Mouse (Mus musculus) embryonic facial prominence, embryonic 14.5 days (tissue): ENCODE results near the gene Klhl1. TPM values are rescaled to one million over a fixed set of nuclear protein-coding genes. Genes with fewer than 3 reads are reported as not detected.

ENCODE experiments used
- ATAC-seq: fragments of 200-750 bp; cut with Nextera tagmentation; 2 replicates; pipeline ENCODE4 v1.8.0; 2017; ENCODE audit warnings: low read depth, moderate number of reproducible peaks, moderate TSS enrichment
- DNase-seq: peaks from one replicate; pipeline ENCODE4 v3.0.0-alpha.2; 2015; ENCODE audit warnings: low spot score
- H3K27ac ChIP-seq: fragments of 300-500 bp; sonication (generic); replicated peaks from 2 replicates; pipeline ENCODE4 v1.5.1; 2014; ENCODE audit warnings: low read depth, mild to moderate bottlenecking, low read length, moderate library complexity
- H3K27me3 ChIP-seq: fragments of 300-500 bp; sonication (generic); replicated peaks from 2 replicates; pipeline ENCODE4 v1.6.1; 2014; ENCODE audit warnings: low read length; ENCODE audit not compliant: control insufficient read depth, insufficient read depth
- H3K36me3 ChIP-seq: fragments of 300-500 bp; sonication (generic); 2 replicates; pipeline ENCODE4 v1.6.1; 2014; ENCODE audit warnings: low read length, mixed read lengths; ENCODE audit not compliant: control insufficient read depth, insufficient read depth
- H3K4me1 ChIP-seq: fragments of 300-500 bp; sonication (generic); 2 replicates; pipeline ENCODE4 v1.6.1; 2014; ENCODE audit warnings: antibody characterized with exemption, low read length; ENCODE audit not compliant: control insufficient read depth, insufficient read depth
- H3K4me2 ChIP-seq: fragments of 300-500 bp; sonication (generic); 2 replicates; pipeline ENCODE4 v1.6.1; 2014; ENCODE audit warnings: low read depth, mild to moderate bottlenecking, low read length, moderate library complexity, mixed read lengths
- H3K4me3 ChIP-seq: fragments of 300-500 bp; sonication (generic); 2 replicates; pipeline ENCODE4 v1.5.1; 2014; ENCODE audit warnings: low read depth, mild to moderate bottlenecking, low read length
- H3K9ac ChIP-seq: fragments of 300-500 bp; sonication (generic); 2 replicates; pipeline ENCODE4 v1.6.1; 2014; ENCODE audit warnings: low read depth, mild to moderate bottlenecking, low read length, moderate library complexity, mixed read lengths
- H3K9me3 ChIP-seq: fragments of 300-500 bp; sonication (generic); 2 replicates; pipeline ENCODE4 v1.6.1; 2016; ENCODE audit warnings: low read length; ENCODE audit not compliant: control insufficient read depth
- WGBS: fragments of 180-500 bp; shearing (Covaris S2); extraction: QIAGEN DNeasy Blood & Tissue Kit; methylation state at CpG from one replicate; pipeline ENCODE4 v1.1.7; 2014; 5-methylcytosine and 5-hydroxymethylcytosine counted together
- polyA plus RNA-seq: library from polyadenylated mRNA; unstranded; fragments of >200 nt; fragmentation: Nextera tagmentation; extraction: Ambion mirVana; gene quantifications from 2 replicates; pipeline ENCODE4 v1.2.1, GENCODE M21; 2014

Klhl1 gene
- polyA plus RNA-seq, result 0.24 and 0.26 TPM in 2 replicates

GRCm38 (mm10) chr14:96518954-96519682 lies at the start of gene Klhl1:
Gene Klhl1 (minus strand): TSS chr14:96519102.
- DNase-seq (peak; percentile 17), ATAC-seq (peak; percentile 83)
- Histone ChIP-seq H3K27ac (no peak within 1 kb of the TSS), H3K27me3 (peaks cover 27% of the 10 kb centered on the region), H3K36me3 (no peaks in the 10 kb centered on the region), H3K9ac (peak within 1 kb of the TSS; percentile 59), H3K4me1 (no peaks in the 10 kb centered on the region), H3K9me3 (no peaks in the 10 kb centered on the region), H3K4me3 (peak within 1 kb of the TSS; percentile 45), H3K4me2 (peak within 1 kb of the TSS; percentile 91)
- 52% methylated on average over 12 of the region's 13 CpGs for WGBS

DNA sequence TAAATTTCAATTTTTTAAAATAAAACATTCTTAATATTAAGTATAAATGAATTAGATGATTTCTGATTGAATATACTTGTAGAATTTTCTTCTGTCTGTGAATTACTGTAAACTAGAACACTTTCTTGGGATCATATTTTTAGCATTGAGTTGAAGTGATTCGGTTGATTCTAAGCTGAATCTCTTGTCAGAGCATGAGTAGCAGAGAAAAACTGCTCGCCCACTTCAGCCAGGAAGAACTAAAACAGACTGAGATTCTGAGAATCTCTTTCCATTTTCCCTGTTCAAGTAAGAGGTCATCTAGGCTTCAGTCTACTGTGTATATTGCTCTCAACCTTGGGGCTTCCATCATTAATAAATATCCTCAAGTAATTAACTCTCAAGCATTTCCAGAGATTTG lies 34.8 kb upstream of the Klhl1 start:
- no peaks in the 10 kb centered on the region for H3K36me3 ChIP-seq
- H3K9ac ChIP-seq, result no peak overlapping the region
- no peak overlapping the region for H3K27ac ChIP-seq
- no peak overlapping the region for H3K4me2 ChIP-seq
- no peak for ATAC-seq
- no peak overlapping the region for H3K4me3 ChIP-seq
- 89% methylated on average over 2 of the region's 2 CpGs for WGBS
- no peaks in the 10 kb centered on the region for H3K4me1 ChIP-seq
- DNase-seq, result no peak
- H3K27me3 ChIP-seq, result no peaks in the 10 kb centered on the region
- H3K9me3 ChIP-seq, result no peaks in the 10 kb centered on the region

GRCm38 (mm10) chr14:96518151-96518953 lies 550 bp downstream of the Klhl1 start:
- Histone ChIP-seq H3K4me3 (peak overlapping the region; percentile 45), H3K4me1 (no peaks in the 10 kb centered on the region), H3K4me2 (peak overlapping the region; percentile 91), H3K36me3 (no peaks in the 10 kb centered on the region), H3K9ac (peak overlapping the region; percentile 59), H3K27me3 (peaks cover 27% of the 10 kb centered on the region), H3K27ac (no peak overlapping the region), H3K9me3 (no peaks in the 10 kb centered on the region)
- ATAC-seq, result peak; percentile 78
- WGBS, result under 1% methylated on average over 34 of the region's 35 CpGs
- DNase-seq, result peak; percentile 42

GRCm38 (mm10) chr14:96517727-96518126 lies 1.2 kb downstream of the Klhl1 start:
- DNase-seq, result peak; percentile 3
- no peaks in the 10 kb centered on the region for H3K4me1 ChIP-seq
- no peak overlapping the region for H3K27ac ChIP-seq
- peak overlapping the region; percentile 91 for H3K4me2 ChIP-seq
- ATAC-seq, result 0 out of 2 replicates have a peak, but pooled peaks have one; percentile 14
- peaks cover 27% of the 10 kb centered on the region for H3K27me3 ChIP-seq
- no peaks in the 10 kb centered on the region for H3K9me3 ChIP-seq
- H3K4me3 ChIP-seq, result peak overlapping the region; percentile 45
- H3K9ac ChIP-seq, result peak overlapping the region; percentile 59
- H3K36me3 ChIP-seq, result no peaks in the 10 kb centered on the region
- 8% methylated on average over 9 of the region's 9 CpGs for WGBS

GRCm38 (mm10) chr14:96499936-96500335 lies 19.0 kb downstream of the Klhl1 start:
- no peak overlapping the region for H3K4me3 ChIP-seq
- H3K36me3 ChIP-seq, result no peaks in the 10 kb centered on the region
- DNase-seq, result no peak
- no peak overlapping the region for H3K4me2 ChIP-seq
- no peak for ATAC-seq
- WGBS, result 85% methylated on average over 2 of the region's 2 CpGs
- H3K4me1 ChIP-seq, result no peaks in the 10 kb centered on the region
- no peak overlapping the region for H3K27ac ChIP-seq
- no peak overlapping the region for H3K9ac ChIP-seq
- no peaks in the 10 kb centered on the region for H3K9me3 ChIP-seq
- H3K27me3 ChIP-seq, result no peaks in the 10 kb centered on the region

GRCm38 (mm10) chr14:96471812-96472211 lies 47.1 kb downstream of the Klhl1 start:
- no peak for ATAC-seq
- no peak overlapping the region for H3K9ac ChIP-seq
- 77% methylated on average over 2 of the region's 2 CpGs for WGBS
- H3K9me3 ChIP-seq, result no peaks in the 10 kb centered on the region
- H3K36me3 ChIP-seq, result no peaks in the 10 kb centered on the region
- H3K4me1 ChIP-seq, result no peaks in the 10 kb centered on the region
- no peaks in the 10 kb centered on the region for H3K27me3 ChIP-seq
- no peak overlapping the region for H3K27ac ChIP-seq
- DNase-seq, result no peak
- no peak overlapping the region for H3K4me3 ChIP-seq
- H3K4me2 ChIP-seq, result no peak overlapping the region

DNA sequence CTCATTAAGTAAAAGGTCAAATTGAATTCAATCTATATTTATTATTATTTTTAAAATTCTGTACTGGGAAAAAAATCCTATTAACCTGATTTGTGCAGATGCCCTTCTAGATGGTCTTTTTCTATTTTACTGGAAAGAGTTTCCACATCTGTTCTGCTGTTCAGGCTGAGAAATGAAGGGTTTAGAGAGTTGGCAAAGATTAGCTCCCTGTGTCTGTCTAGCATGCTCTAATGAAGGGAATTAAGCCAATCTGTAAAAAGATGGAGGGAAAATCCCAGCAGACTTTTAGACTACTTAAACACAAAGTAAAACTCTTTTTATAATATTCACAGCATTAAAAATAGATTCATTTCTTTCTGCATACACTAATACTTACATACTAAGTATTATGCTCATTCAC lies 47.6 kb downstream of the Klhl1 start:
- no peak for DNase-seq
- Histone ChIP-seq H3K4me1 (no peaks in the 10 kb centered on the region), H3K9ac (no peak overlapping the region), H3K4me3 (no peak overlapping the region), H3K36me3 (no peaks in the 10 kb centered on the region), H3K9me3 (no peaks in the 10 kb centered on the region), H3K27me3 (no peaks in the 10 kb centered on the region), H3K4me2 (no peak overlapping the region), H3K27ac (no peak overlapping the region)
- no peak for ATAC-seq

DNA sequence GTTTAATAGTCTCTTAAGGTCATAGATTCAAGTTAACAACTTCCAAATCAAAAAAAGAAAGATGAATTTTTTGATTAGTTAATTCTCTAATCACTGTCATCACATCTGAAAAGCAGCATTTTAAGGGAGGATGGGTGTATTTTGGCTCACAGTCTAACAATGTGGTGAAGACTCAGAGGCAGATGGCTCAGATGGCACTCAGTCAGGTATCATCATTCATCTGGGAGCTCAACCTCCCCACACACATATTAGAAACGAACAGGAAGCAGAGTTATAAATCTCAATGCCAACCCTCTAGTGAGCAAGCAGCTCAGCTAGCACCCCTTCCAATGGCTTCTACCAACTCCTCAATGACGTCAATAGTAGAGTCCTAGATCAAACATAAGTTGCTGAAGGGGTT lies 57.1 kb downstream of the Klhl1 start:
- H3K36me3 ChIP-seq, result no peaks in the 10 kb centered on the region
- no peak overlapping the region for H3K27ac ChIP-seq
- no peaks in the 10 kb centered on the region for H3K27me3 ChIP-seq
- H3K9ac ChIP-seq, result no peak overlapping the region
- no peak for DNase-seq
- H3K4me2 ChIP-seq, result no peak overlapping the region
- H3K4me3 ChIP-seq, result no peak overlapping the region
- 72% methylated on average over 2 of the region's 2 CpGs for WGBS
- no peaks in the 10 kb centered on the region for H3K4me1 ChIP-seq
- no peaks in the 10 kb centered on the region for H3K9me3 ChIP-seq
- no peak for ATAC-seq
